Mouse (Mus musculus) hindbrain, embryonic 16.5 days (tissue): ENCODE results near the gene C1qc. TPM values are rescaled to one million over a fixed set of nuclear protein-coding genes. Genes with fewer than 3 reads are reported as not detected.

ENCODE experiments used
- ATAC-seq: fragments of 200-750 bp; cut with Nextera tagmentation; 2 replicates; pipeline ENCODE4 v1.8.0; 2017; ENCODE audit warnings: moderate TSS enrichment, moderate library complexity
- H3K27ac ChIP-seq: fragments of 300-500 bp; sonication (generic); 2 replicates; pipeline ENCODE4 v1.5.1; 2014; ENCODE audit warnings: low read depth, mild to moderate bottlenecking, control low read depth, low read length, moderate library complexity
- H3K27me3 ChIP-seq: fragments of 300-500 bp; sonication (generic); replicated peaks from 2 replicates; pipeline ENCODE4 v1.6.1; 2014; ENCODE audit warnings: low read length; ENCODE audit not compliant: control insufficient read depth, insufficient read depth
- H3K36me3 ChIP-seq: fragments of 300-500 bp; sonication (generic); 2 replicates; pipeline ENCODE4 v1.6.1; 2014; ENCODE audit warnings: mild to moderate bottlenecking, low read length, moderate library complexity, mixed read lengths; ENCODE audit not compliant: control insufficient read depth, insufficient read depth
- H3K4me1 ChIP-seq: fragments of 300-500 bp; sonication (generic); 2 replicates; pipeline ENCODE4 v1.6.1; 2014; ENCODE audit warnings: low read depth, low read length; ENCODE audit not compliant: control insufficient read depth, insufficient read depth
- H3K4me2 ChIP-seq: fragments of 300-500 bp; sonication (generic); 2 replicates; pipeline ENCODE4 v1.6.1; 2014; ENCODE audit warnings: mild to moderate bottlenecking, low read length, control low read depth, moderate library complexity
- H3K4me3 ChIP-seq: fragments of 300-500 bp; sonication (generic); 2 replicates; pipeline ENCODE4 v1.5.1; 2014; ENCODE audit warnings: mild to moderate bottlenecking, low read length, control low read depth, moderate library complexity
- H3K9ac ChIP-seq: fragments of 300-500 bp; sonication (generic); 2 replicates; pipeline ENCODE4 v1.6.1; 2014; ENCODE audit warnings: low read depth, mild to moderate bottlenecking, control low read depth, low read length, moderate library complexity
- H3K9me3 ChIP-seq: fragments of 300-500 bp; sonication (generic); 2 replicates; pipeline ENCODE4 v1.6.1; 2014; ENCODE audit warnings: mild to moderate bottlenecking, low read length, moderate library complexity; ENCODE audit not compliant: control insufficient read depth
- WGBS: fragments of 180-500 bp; shearing (Covaris S2); extraction: QIAGEN DNeasy Blood & Tissue Kit; methylation state at CpG from one replicate; pipeline ENCODE4 v1.1.7; 2014; 5-methylcytosine and 5-hydroxymethylcytosine counted together
- polyA plus RNA-seq: library from polyadenylated mRNA; unstranded; fragments of >200 nt; fragmentation: Nextera tagmentation; extraction: Ambion mirVana; gene quantifications from 2 replicates; pipeline ENCODE4 v1.2.1, GENCODE M21; 2015

C1qc gene
- polyA plus RNA-seq, 1 experiment from 2014 or later, result 28.8 TPM

DNA sequence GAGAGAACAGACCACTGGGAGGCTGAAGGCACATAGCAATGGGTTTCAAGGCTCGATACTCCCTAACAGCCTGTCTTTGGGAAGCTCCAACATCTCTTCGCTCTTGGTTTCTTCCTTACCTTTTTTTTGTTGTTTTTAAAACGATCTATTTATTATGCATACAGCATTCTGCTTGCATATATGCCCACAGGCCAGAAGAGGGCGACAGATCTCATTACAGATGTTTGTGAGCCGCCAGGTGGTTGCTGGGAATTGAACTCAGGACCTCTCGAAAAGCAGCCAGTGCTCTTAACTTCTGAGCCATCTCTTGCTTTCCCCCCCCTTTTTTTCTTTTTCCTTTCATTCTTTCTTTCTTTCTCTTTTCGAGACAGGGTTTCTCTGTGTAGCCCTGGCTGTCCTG lies 6.3 kb upstream of the C1qc start:
- ATAC-seq, result no peak
- no peak overlapping the region for H3K4me3 ChIP-seq
- H3K27ac ChIP-seq, result no peak overlapping the region
- H3K9ac ChIP-seq, result no peak overlapping the region
- H3K27me3 ChIP-seq, result peaks cover 10% of the 10 kb centered on the region; the same call in 1 of the 2 replicates
- no peaks in the 10 kb centered on the region for H3K9me3 ChIP-seq
- no peaks in the 10 kb centered on the region for H3K4me1 ChIP-seq
- H3K4me2 ChIP-seq, result no peak overlapping the region
- no peaks in the 10 kb centered on the region for H3K36me3 ChIP-seq
- 61% methylated on average over 7 of the region's 7 CpGs for WGBS

GRCm38 (mm10) chr4:136898637-136899036 lies 5.8 kb upstream of the C1qc start, which contains the start of gene C1qa:
Gene C1qa (minus strand): TSS chr4:136898803.
- Histone ChIP-seq H3K27me3 (peaks cover 10% of the 10 kb centered on the region; the same call in 1 of the 2 replicates), H3K9me3 (no peaks in the 10 kb centered on the region), H3K4me2 (no peak within 1 kb of the TSS), H3K4me1 (no peaks in the 10 kb centered on the region), H3K27ac (no peak within 1 kb of the TSS), H3K4me3 (no peak within 1 kb of the TSS), H3K36me3 (no peaks in the 10 kb centered on the region), H3K9ac (no peak within 1 kb of the TSS)
- no peak for ATAC-seq
- WGBS, result 83% methylated on average over 9 of the region's 9 CpGs

GRCm38 (mm10) chr4:136898084-136898598 lies 5.3 kb upstream of the C1qc start:
- ATAC-seq, result no peak
- Histone ChIP-seq H3K9me3 (no peaks in the 10 kb centered on the region), H3K4me1 (no peaks in the 10 kb centered on the region), H3K27me3 (peaks cover 10% of the 10 kb centered on the region; the same call in 1 of the 2 replicates), H3K4me3 (no peak overlapping the region), H3K36me3 (no peaks in the 10 kb centered on the region), H3K4me2 (no peak overlapping the region), H3K9ac (no peak overlapping the region), H3K27ac (no peak overlapping the region)
- 60% methylated on average over 9 of the region's 9 CpGs for WGBS

- Histone ChIP-seq H3K27ac (no peak overlapping the region), H3K4me3 (no peak overlapping the region), H3K4me2 (no peak overlapping the region; the same call in 1 of the 2 replicates), H3K36me3 (no peaks in the 10 kb centered on the region), H3K9me3 (no peaks in the 10 kb centered on the region), H3K4me1 (no peaks in the 10 kb centered on the region), H3K9ac (no peak overlapping the region), H3K27me3 (peaks cover 10% of the 10 kb centered on the region; the same call in 1 of the 2 replicates)
- WGBS, result 33% methylated on average over 10 of the region's 10 CpGs
- no peak for ATAC-seq
Observed at GRCm38 (mm10) chr4:136896461-136896860, 3.6 kb upstream of the C1qc start.

GRCm38 (mm10) chr4:136895861-136896260 lies 3.0 kb upstream of the C1qc start:
- peaks cover 12% of the 10 kb centered on the region; the same call in 1 of the 2 replicates for H3K27me3 ChIP-seq
- H3K4me2 ChIP-seq, result peak overlapping the region; percentile 19; the same call in 1 of the 2 replicates
- 3% methylated on average over 15 of the region's 15 CpGs for WGBS

GRCm38 (mm10) chr4:136894821-136895220 lies 2.0 kb upstream of the C1qc start:
- Histone ChIP-seq H3K27ac (no peak overlapping the region), H3K9ac (no peak overlapping the region), H3K9me3 (no peaks in the 10 kb centered on the region), H3K27me3 (peaks cover 12% of the 10 kb centered on the region; the same call in 1 of the 2 replicates), H3K4me2 (no peak overlapping the region), H3K4me3 (no peak overlapping the region), H3K4me1 (no peaks in the 10 kb centered on the region), H3K36me3 (no peaks in the 10 kb centered on the region)
- 73% methylated on average over 4 of the region's 4 CpGs for WGBS
- no peak for ATAC-seq

More at GRCm38 (mm10) chr4:136895861-136896260, 3.0 kb upstream of the C1qc start:
- H3K4me1 ChIP-seq, result no peaks in the 10 kb centered on the region
- no peak for ATAC-seq
- no peaks in the 10 kb centered on the region for H3K9me3 ChIP-seq
- H3K4me3 ChIP-seq, result no peak overlapping the region
- H3K36me3 ChIP-seq, result no peaks in the 10 kb centered on the region
- H3K9ac ChIP-seq, result no peak overlapping the region
- H3K27ac ChIP-seq, result no peak overlapping the region

GRCm38 (mm10) chr4:136893691-136894543 lies 1.1 kb upstream of the C1qc start:
- H3K4me1 ChIP-seq, result no peaks in the 10 kb centered on the region
- WGBS, result 2% methylated on average over 9 of the region's 9 CpGs
- H3K27me3 ChIP-seq, result peaks cover 12% of the 10 kb centered on the region; the same call in 1 of the 2 replicates
- no peak overlapping the region for H3K4me2 ChIP-seq
- no peak overlapping the region for H3K4me3 ChIP-seq
- no peaks in the 10 kb centered on the region for H3K9me3 ChIP-seq
- H3K9ac ChIP-seq, result no peak overlapping the region; the same call in 1 of the 2 replicates
- H3K36me3 ChIP-seq, result no peaks in the 10 kb centered on the region
- H3K27ac ChIP-seq, result no peak overlapping the region
- ATAC-seq, result peak; percentile 90

- ATAC-seq, result no peak
- H3K4me3 ChIP-seq, result no peak overlapping the region
- no peak overlapping the region for H3K27ac ChIP-seq
- no peak overlapping the region for H3K4me2 ChIP-seq
- WGBS, result 67% methylated on average over 7 of the region's 7 CpGs
- no peaks in the 10 kb centered on the region for H3K36me3 ChIP-seq
- peaks cover 11% of the 10 kb centered on the region; the same call in 1 of the 2 replicates for H3K27me3 ChIP-seq
- H3K4me1 ChIP-seq, result no peaks in the 10 kb centered on the region
- H3K9ac ChIP-seq, result no peak overlapping the region; the same call in 1 of the 2 replicates
- no peaks in the 10 kb centered on the region for H3K9me3 ChIP-seq
Observed at GRCm38 (mm10) chr4:136892371-136892770, 494 bp downstream of the C1qc start.

DNA sequence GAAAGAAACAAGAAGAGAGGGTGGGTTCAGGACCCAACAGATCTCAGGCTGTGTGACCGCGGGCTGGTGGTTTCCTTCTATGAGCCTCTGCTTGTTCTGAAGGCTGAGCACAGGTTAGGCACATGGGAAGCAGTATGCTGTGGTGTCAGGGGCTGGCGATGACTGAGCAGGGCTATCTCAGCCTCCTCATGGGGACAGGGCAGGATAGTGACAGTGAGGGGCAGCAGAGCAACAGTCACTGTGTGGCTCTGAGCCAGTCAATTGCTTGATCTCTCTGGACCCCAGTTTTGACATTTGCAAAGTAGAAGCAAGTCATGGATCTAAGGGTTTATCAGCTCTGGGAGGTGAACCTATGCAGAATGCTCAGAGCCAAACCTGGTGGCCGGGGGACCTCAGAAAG lies 1.8 kb downstream of the C1qc start:
- Histone ChIP-seq H3K9ac (no peak overlapping the region), H3K4me3 (no peak overlapping the region), H3K27ac (no peak overlapping the region), H3K27me3 (peaks cover 5% of the 10 kb centered on the region; the same call in 1 of the 2 replicates), H3K4me1 (no peaks in the 10 kb centered on the region), H3K4me2 (no peak overlapping the region), H3K9me3 (no peaks in the 10 kb centered on the region), H3K36me3 (no peaks in the 10 kb centered on the region)
- no peak for ATAC-seq
- 90% methylated on average over 4 of the region's 4 CpGs for WGBS
